Mouse (Mus musculus) heart, adult 10 weeks (tissue): ENCODE data around the gene Vmn2r89. TPM values are rescaled to one million over a fixed set of nuclear protein-coding genes. Genes with fewer than 3 reads are reported as not detected.

ENCODE experiments used
- polyA plus RNA-seq: library from polyadenylated mRNA; stranded (reverse); fragments of 350-450 nt; fragmentation: Illumina TruSeq; extraction: RNeasy Lipid Tissue Mini Kit (QIAGEN cat#74804); gene quantifications from one replicate; pipeline ENCODE4 v1.2.3, GENCODE M21; 2014; ENCODE audit warnings: low read depth, low replicate concordance

Vmn2r89 gene
- not detected for polyA plus RNA-seq

DNA sequence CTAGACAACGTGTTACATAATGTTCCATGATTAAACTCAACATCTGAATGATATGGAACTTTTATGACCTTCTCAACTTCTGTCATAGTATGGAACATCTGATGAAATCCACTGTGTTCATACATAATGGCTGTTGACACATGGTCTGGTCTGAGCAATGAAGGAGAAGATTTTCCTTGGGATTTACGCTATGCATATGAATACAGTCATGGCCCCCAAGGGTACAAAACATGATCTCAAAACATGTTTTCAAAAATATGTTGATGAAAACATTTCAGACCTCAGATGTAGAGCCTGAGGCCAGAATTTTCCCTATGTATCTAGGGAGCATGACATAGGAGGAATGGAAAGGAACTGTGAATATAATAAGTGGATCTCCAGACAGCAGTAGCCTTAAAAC lies at the start of gene Vmn2r89:
Vmn2r89 (plus strand) TSS at position 301 of the 400 bp plus-strand sequence.

DNA sequence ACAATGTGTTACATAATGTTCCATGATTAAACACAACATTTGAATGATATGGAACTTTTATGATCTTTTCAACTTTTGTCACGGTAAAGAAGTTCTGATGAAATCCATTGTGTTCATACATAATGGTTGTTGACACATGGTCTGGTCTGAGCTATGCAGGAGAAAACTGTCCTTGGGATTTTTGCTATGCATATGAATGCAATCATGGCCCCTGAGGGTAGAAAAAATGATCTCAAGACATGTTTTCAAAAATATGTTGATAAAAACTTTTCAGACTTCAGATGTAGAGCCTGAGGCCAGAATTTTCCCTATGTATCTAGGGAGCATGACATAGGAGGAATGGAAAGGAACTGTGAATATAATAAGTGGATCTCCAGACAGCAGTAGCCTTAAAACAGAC lies 41.1 kb upstream of the Vmn2r89 start, which contains the start of gene Vmn2r88:
Vmn2r88 (plus strand) TSS at position 301 of the 400 bp plus-strand sequence.

Other genes starting within 250 kb of the Vmn2r89 start
- gene Ear14, start 248.5 kb upstream of the Vmn2r89 start, polyA plus RNA-seq = not detected
- not detected for gene Rnase2a, start 195.7 kb upstream of the Vmn2r89 start, polyA plus RNA-seq
- not detected for gene Gm7247, start 90.1 kb upstream of the Vmn2r89 start, polyA plus RNA-seq
- not detected for gene Vmn2r88, start 41.0 kb upstream of the Vmn2r89 start, polyA plus RNA-seq
- not detected for gene Gm5622, start 100.9 kb downstream of the Vmn2r89 start, polyA plus RNA-seq
- not detected for gene Gm17175, start 122.2 kb downstream of the Vmn2r89 start, polyA plus RNA-seq
- not detected for gene Gm17174, start 140.3 kb downstream of the Vmn2r89 start, polyA plus RNA-seq
- not detected for gene Gm17078, start 159.5 kb downstream of the Vmn2r89 start, polyA plus RNA-seq
- gene Gm4181, start 183.8 kb downstream of the Vmn2r89 start, polyA plus RNA-seq = not detected
- not detected for gene Gm17079, start 243.6 kb downstream of the Vmn2r89 start, polyA plus RNA-seq